Mouse (Mus musculus) liver, embryonic 14.5 days (tissue): ENCODE results near the gene Xrcc1. TPM values are rescaled to one million over a fixed set of nuclear protein-coding genes. Genes with fewer than 3 reads are reported as not detected.
A peak's percentile ranks its signal among the peaks of the same experiment; 100 is the strongest.

Experiments
- ATAC-seq: fragments of 200-750 bp; cut with Nextera tagmentation; 2 replicates; pipeline ENCODE4 v1.8.0; 2017; ENCODE audit warnings: moderate number of reproducible peaks, mild to moderate bottlenecking, moderate library complexity; ENCODE audit not compliant: insufficient read depth
- DNase-seq, 3 experiments: peaks; one replicate each; pipeline ENCODE4 v3.0.0-alpha.2; 2012 to 2013; ENCODE audit warnings: low read depth in 3 of 3, low spot score in 3 of 3
- H3K27ac ChIP-seq: fragments of 300-500 bp; sonication (generic); 2 replicates; pipeline ENCODE4 v1.5.1; 2014; ENCODE audit warnings: moderate library complexity, mild to moderate bottlenecking, control low read depth, inconsistent platforms
- H3K27me3 ChIP-seq: fragments of 300-500 bp; sonication (generic); 2 replicates; pipeline ENCODE4 v1.6.1; 2014; ENCODE audit warnings: mild to moderate bottlenecking, low read length, moderate library complexity; ENCODE audit not compliant: control insufficient read depth, insufficient read depth
- H3K36me3 ChIP-seq: fragments of 300-500 bp; sonication (generic); replicated peaks from 2 replicates; pipeline ENCODE4 v1.6.1; 2014; ENCODE audit warnings: low read depth; ENCODE audit not compliant: control insufficient read depth, insufficient read depth
- H3K4me1 ChIP-seq, 2 experiments: fragments of 200-500 bp in 1 of 2; fragments of 300-500 bp in 1 of 2; sonication (generic) in 1 of 2; replicated peaks; 2 replicates each; pipeline ENCODE4 v1.6.1; 2012 to 2014; ENCODE audit warnings: antibody characterized with exemption in 1 of 2, inconsistent platforms in 1 of 2, low read length in 1 of 2; ENCODE audit not compliant: control insufficient read depth in 2 of 2, insufficient read depth in 2 of 2
- H3K4me2 ChIP-seq: fragments of 300-500 bp; sonication (generic); 2 replicates; pipeline ENCODE4 v1.6.1; 2014; ENCODE audit warnings: low read depth, mild to moderate bottlenecking, control low read depth, moderate library complexity
- H3K4me3 ChIP-seq, 2 experiments: fragments of 200-500 bp in 1 of 2; fragments of 300-500 bp in 1 of 2; sonication (generic) in 1 of 2; 2 replicates each; pipeline ENCODE4 v1.5.1; 2012 to 2014; ENCODE audit warnings: low read depth in 2 of 2, low read length in 2 of 2, mild to moderate bottlenecking in 2 of 2, control low read depth in 1 of 2, inconsistent platforms in 1 of 2, moderate library complexity in 1 of 2; ENCODE audit not compliant: insufficient read depth in 1 of 2
- H3K9ac ChIP-seq: fragments of 300-500 bp; sonication (generic); replicated peaks from 2 replicates; pipeline ENCODE4 v1.6.1; 2014; ENCODE audit warnings: mild to moderate bottlenecking, control low read depth, moderate library complexity
- H3K9me3 ChIP-seq: fragments of 300-500 bp; sonication (generic); 2 replicates; pipeline ENCODE4 v1.6.1; 2016; ENCODE audit warnings: low read length, mixed read lengths; ENCODE audit not compliant: control insufficient read depth
- CTCF ChIP-seq: IDR thresholded peaks from 2 replicates; pipeline ENCODE4 v1.5.1; 2016; ENCODE audit warnings: antibody characterized with exemption, low read depth, control low read depth
- EP300 ChIP-seq: IDR thresholded peaks from 2 replicates; pipeline ENCODE4 v1.6.1; 2016; ENCODE audit warnings: antibody characterized with exemption, low read depth
- WGBS: fragments of 180-500 bp; shearing (Covaris S2); extraction: QIAGEN DNeasy Blood & Tissue Kit; methylation state at CpG from one replicate; pipeline ENCODE4 v1.1.7; 2014; ENCODE audit not compliant: insufficient replicate concordance; 5-methylcytosine and 5-hydroxymethylcytosine counted together
- polyA plus RNA-seq, 2 experiments: library from polyadenylated mRNA; depleted of rRNA in 1 of 2; stranded (reverse) in 1 of 2; unstranded in 1 of 2; fragments of >200 nt; fragmentation: Nextera tagmentation in 1 of 2; extraction: Ambion mirVana in 1 of 2; gene quantifications; 2 replicates each; pipeline versions ENCODE4 v1.2.1 to v1.2.3; 2012 to 2014

Xrcc1 gene
- polyA plus RNA-seq, 2 experiments = 27.3 to 27.8 TPM

DNA sequence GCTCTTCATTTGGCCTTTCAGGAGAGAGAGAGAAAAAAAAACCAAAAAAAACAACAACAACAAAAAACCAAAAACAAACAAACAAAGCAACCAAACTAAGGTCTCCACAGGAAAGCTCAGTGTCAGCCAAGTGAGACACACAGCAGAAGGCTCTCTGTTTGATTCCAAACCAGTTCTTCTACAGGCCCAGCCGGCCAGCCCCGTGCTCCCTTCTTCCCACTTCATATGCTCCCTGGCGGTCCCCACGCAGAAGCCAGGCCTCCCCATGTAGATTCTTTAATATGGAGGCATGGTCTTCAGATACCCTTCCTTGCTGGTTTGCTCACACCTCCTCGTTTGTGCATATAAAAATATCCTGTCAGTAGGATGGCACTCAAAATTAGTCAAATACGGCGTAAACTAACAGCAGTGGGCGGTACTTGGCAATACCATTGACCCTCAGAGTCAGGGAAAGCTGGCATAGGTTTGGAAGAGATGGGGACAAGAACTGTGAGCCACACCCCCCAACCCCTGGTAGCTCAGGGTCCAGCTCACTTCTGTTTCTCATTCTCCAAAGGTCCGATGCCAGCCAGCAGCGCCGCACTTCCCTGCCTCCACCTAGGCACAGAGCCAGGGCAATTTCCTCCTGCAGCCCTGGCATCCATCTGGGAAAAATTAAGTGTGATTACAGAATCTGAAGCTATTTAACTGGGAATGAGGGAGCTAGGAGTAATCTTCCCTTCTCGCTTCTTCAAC lies 20.2 kb upstream of the Xrcc1 start:
- 72% methylated on average over 12 of the region's 12 CpGs for WGBS
- no peaks in the 10 kb centered on the region; the same call in 1 of the 2 replicates for H3K27me3 ChIP-seq
- H3K4me1 ChIP-seq = peaks cover under 1 to 10% of the 10 kb centered on the region in 2 experiments; a peak in 3 of 4 replicates
- no peak overlapping the region for H3K27ac ChIP-seq
- DNase-seq = no peak
- H3K9ac ChIP-seq = no peak overlapping the region
- no peaks in the 10 kb centered on the region for H3K9me3 ChIP-seq
- H3K4me2 ChIP-seq = no peak overlapping the region
- no peak for ATAC-seq
- no peaks in the 10 kb centered on the region for H3K36me3 ChIP-seq
- no peak overlapping the region for H3K4me3 ChIP-seq
- no peak for TF ChIP-seq CTCF
- TF ChIP-seq EP300 = no peak

DNA sequence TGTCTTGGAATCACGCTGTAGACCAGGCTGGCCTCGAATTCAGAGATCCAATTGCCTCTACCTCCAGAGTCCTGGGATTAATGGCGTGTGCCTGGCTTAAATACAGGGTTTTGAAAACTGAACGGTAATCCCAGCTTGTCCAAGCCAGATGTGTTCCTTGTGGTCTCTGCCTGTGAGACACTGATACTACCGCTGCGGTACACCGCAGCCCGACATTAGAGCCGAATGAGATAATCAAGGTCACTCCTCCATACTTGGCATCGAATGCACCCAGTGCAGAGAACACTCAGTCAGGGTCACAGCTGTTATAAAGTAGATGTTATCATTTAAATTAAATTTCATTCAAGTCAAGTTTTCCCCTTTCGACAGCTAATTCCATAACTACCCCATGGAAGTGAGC lies 17.2 kb upstream of the Xrcc1 start:
- Histone ChIP-seq H3K9me3 (no peaks in the 10 kb centered on the region), H3K4me2 (peak overlapping the region; percentile 98; the same call in 1 of the 2 replicates)

DNA sequence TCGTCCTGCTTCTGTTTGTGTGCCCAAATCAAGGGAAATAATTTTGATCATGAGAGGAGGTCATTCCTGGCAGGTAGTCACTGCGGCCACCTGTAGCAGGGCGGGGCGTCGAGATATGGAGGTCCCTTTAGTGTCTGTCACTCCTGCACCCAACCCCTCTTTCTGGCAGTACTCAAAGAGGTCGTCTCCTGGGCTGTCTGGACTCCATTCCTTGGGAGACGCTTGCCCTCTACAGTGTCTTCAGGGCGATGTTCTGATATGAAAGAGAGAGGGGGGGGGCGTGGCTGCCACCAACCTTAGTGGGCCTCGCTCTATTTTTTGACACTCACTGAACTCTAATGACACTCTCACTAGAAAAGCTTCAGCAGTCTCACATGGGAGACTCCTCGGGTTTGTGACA lies 16.5 kb upstream of the Xrcc1 start:
- ATAC-seq = no peak
- no peak for DNase-seq
- Histone ChIP-seq H3K9me3 (no peaks in the 10 kb centered on the region), H3K4me2 (peak overlapping the region; percentile 98), H3K9ac (peak overlapping the region; percentile 70), H3K4me3 (peak overlapping the region; percentile 61 to 97), H3K27ac (no peak overlapping the region; the same call in 1 of the 2 replicates), H3K27me3 (no peaks in the 10 kb centered on the region), H3K4me1 (peaks cover 6 to 17% of the 10 kb centered on the region in 2 experiments), H3K36me3 (no peaks in the 10 kb centered on the region)
- TF ChIP-seq CTCF (no peak), EP300 (no peak)
- WGBS = 34% methylated on average over 11 of the region's 11 CpGs

More for the DNA sequence above, 17.2 kb upstream of the Xrcc1 start:
- Histone ChIP-seq H3K27me3 (no peaks in the 10 kb centered on the region), H3K9ac (no peak overlapping the region), H3K27ac (no peak overlapping the region), H3K4me3 (no peak overlapping the region), H3K36me3 (no peaks in the 10 kb centered on the region), H3K4me1 (peaks cover 6 to 17% of the 10 kb centered on the region in 2 experiments)
- DNase-seq (no peak), ATAC-seq (no peak)
- 76% methylated on average over 11 of the region's 11 CpGs for WGBS
- TF ChIP-seq CTCF = no peak
- no peak for TF ChIP-seq EP300

DNA sequence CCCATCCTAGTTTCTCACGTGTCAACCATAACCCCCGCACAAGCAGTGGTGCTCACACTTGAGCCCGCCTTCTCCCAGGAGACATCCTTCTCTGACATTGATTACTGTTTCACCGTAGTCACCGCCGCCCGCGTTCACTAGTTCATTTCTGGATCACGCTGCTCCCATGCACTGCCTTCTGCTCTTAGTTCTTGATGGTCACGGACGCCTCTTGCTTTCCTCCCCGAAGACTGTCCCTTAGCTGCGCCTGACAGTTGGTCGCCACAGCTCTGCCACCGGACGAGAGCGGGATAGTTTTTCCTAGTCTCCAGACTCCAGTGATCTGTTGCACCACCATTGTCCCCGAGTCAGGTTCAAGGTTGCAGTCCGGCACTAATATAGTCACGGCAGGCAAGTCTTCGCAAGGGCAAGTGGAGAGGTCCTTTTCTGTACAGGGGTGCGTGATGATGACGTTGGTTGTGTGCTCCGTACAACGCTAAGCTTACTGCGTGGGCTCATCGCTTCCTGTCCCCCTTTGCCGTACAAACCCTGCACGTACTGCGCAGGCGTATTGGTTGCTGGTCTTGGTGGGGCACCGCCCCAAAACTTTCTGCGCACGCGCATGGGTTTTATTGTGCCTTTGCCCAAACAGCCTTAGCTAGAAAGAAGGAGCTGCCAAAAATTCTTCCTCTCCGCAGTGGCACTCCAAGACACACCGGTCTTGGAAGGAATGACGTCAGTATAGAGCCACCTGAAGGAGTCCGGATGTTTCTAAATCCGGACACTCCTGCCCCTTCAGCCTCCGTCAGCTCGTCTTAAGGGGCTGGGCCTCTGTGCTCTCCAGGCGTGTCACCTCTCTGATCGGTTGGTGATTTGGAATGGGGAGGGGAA lies 15.8 kb upstream of the Xrcc1 start, which contains the start of gene Irgq:
Gene Irgq (plus strand): TSS at position 628 of the 870 bp plus-strand sequence.
- WGBS = under 1% methylated on average over 44 of the region's 44 CpGs

More for the DNA sequence above, 15.8 kb upstream of the Xrcc1 start, which contains the start of gene Irgq:
- H3K4me3 ChIP-seq = peak within 1 kb of the TSS; percentile 61 to 97
- DNase-seq (peak; percentile 95 to 96 (median 96)), ATAC-seq (peak; percentile 92)
- H3K27me3 ChIP-seq = no peaks in the 10 kb centered on the region
- peaks cover 6 to 17% of the 10 kb centered on the region in 2 experiments for H3K4me1 ChIP-seq
- H3K4me2 ChIP-seq = peak within 1 kb of the TSS; percentile 98
- 0 out of 2 replicates have a peak, but pooled peaks have one; percentile 22 for TF ChIP-seq EP300
- TF ChIP-seq CTCF = no peak
- no peaks in the 10 kb centered on the region for H3K9me3 ChIP-seq
- H3K9ac ChIP-seq = peak within 1 kb of the TSS; percentile 81
- peak within 1 kb of the TSS; percentile 70 for H3K27ac ChIP-seq
- no peaks in the 10 kb centered on the region for H3K36me3 ChIP-seq
